Mouse (Mus musculus) olfactory bulb, adult 2 months (tissue): ENCODE measurements around the gene Nlrp6.

Experiments used
- CTCF ChIP-seq: fragments of 200-500 bp; IDR thresholded peaks from 2 replicates; pipeline ENCODE4 v1.5.1; 2012; ENCODE audit warnings: low read depth, mild to moderate bottlenecking, low read length, moderate library complexity; ENCODE audit not compliant: insufficient read depth
- POLR2A ChIP-seq: fragments of 200-500 bp; IDR thresholded peaks from 2 replicates; pipeline ENCODE4 v1.6.1; 2012; ENCODE audit warnings: mild to moderate bottlenecking, low read depth, low read length, moderate library complexity; ENCODE audit not compliant: insufficient read depth

DNA sequence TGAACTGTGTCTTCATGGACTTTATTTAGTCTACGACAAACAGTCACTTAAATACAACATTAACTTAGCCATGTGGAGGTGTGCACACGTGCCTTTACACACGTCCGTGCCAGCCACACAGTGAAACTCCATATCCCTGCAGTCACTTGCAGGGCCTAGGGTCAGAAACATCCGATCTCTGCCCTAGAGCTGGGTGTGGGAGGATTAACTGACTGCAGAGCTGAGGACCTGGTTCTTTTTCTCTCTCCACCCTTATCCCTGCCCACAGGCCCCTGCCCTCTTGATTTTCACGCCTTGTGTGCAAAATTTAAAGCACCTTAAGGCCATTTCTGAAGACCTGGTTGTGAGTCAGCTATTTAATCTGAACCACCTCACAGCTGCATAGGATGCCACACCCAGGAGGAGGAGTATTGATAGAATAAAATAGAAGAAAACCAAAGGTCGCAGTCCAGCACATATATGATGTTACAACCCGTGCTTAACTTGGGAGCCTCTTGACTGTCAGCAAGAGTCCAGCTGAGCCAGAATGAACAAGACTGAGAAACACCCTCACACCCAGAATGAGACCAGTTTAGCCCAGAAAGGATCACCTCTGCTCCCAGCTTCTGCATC lies at the start of gene Nlrp6:
- TF ChIP-seq POLR2A, result no peak
- no peak for TF ChIP-seq CTCF
